Mouse (Mus musculus): ENCODE data around the gene Cdk5rap2.

Gene Cdk5rap2

GRCm38 (mm10) chr4:70409994-70410721, at the start of gene Cdk5rap2:
Gene Cdk5rap2, minus strand, starts transcription at chr4:70410443.
- peak; percentile 98 for DNase-seq

GRCm38 (mm10) chr4:70452161-70452560, 41.9 kb upstream of the Cdk5rap2 start:
- no peak for DNase-seq

- no peak for DNase-seq
These were observed 41.5 kb upstream of the Cdk5rap2 start for GRCm38 (mm10) chr4:70451750-70452149.

- DNase-seq = no peak
These were observed 39.4 kb upstream of the Cdk5rap2 start for GRCm38 (mm10) chr4:70449668-70450067.

- DNase-seq = no peak
These were observed 36.5 kb upstream of the Cdk5rap2 start for GRCm38 (mm10) chr4:70446774-70447173.

GRCm38 (mm10) chr4:70420202-70420601, 10.0 kb upstream of the Cdk5rap2 start:
- no peak for DNase-seq

- no peak for DNase-seq
These were observed 1.9 kb upstream of the Cdk5rap2 start for GRCm38 (mm10) chr4:70412126-70412525.

- DNase-seq = no peak
These were observed 787 bp downstream of the Cdk5rap2 start for GRCm38 (mm10) chr4:70409456-70409855.

GRCm38 (mm10) chr4:70402109-70402819, 8.0 kb downstream of the Cdk5rap2 start:
- no peak for DNase-seq

- DNase-seq = no peak
These were observed 10.8 kb downstream of the Cdk5rap2 start for GRCm38 (mm10) chr4:70399476-70399875.

GRCm38 (mm10) chr4:70399074-70399473, 11.2 kb downstream of the Cdk5rap2 start:
- no peak for DNase-seq

GRCm38 (mm10) chr4:70398088-70398487, 12.2 kb downstream of the Cdk5rap2 start:
- no peak for DNase-seq

GRCm38 (mm10) chr4:70396701-70397100, 13.5 kb downstream of the Cdk5rap2 start:
- DNase-seq = no peak

- no peak for DNase-seq
These were observed 15.5 kb downstream of the Cdk5rap2 start for GRCm38 (mm10) chr4:70394736-70395135.

- DNase-seq = no peak
These were observed 18.4 kb downstream of the Cdk5rap2 start for GRCm38 (mm10) chr4:70391760-70392372.

- DNase-seq = no peak
These were observed 19.2 kb downstream of the Cdk5rap2 start for GRCm38 (mm10) chr4:70391073-70391472.

GRCm38 (mm10) chr4:70386206-70386605, 24.0 kb downstream of the Cdk5rap2 start:
- no peak for DNase-seq

GRCm38 (mm10) chr4:70377359-70377758, 32.9 kb downstream of the Cdk5rap2 start:
- no peak for DNase-seq

GRCm38 (mm10) chr4:70365061-70365858, 45.0 kb downstream of the Cdk5rap2 start:
- DNase-seq = no peak

- no peak for DNase-seq
These were observed 48.9 kb downstream of the Cdk5rap2 start for GRCm38 (mm10) chr4:70361366-70361765.

- DNase-seq = peak; percentile 10
These were observed 54.4 kb downstream of the Cdk5rap2 start for GRCm38 (mm10) chr4:70355659-70356350.

GRCm38 (mm10) chr4:70354448-70354847, 55.8 kb downstream of the Cdk5rap2 start:
- DNase-seq = no peak
